Mouse (Mus musculus): ENCODE data around the gene Olfr467.
"Not testable (repeated sequence)": the region's sequence is repeated elsewhere in the genome, so short reads cannot be mapped to it uniquely, and the experiment has no call there.

Olfr467 gene

DNA sequence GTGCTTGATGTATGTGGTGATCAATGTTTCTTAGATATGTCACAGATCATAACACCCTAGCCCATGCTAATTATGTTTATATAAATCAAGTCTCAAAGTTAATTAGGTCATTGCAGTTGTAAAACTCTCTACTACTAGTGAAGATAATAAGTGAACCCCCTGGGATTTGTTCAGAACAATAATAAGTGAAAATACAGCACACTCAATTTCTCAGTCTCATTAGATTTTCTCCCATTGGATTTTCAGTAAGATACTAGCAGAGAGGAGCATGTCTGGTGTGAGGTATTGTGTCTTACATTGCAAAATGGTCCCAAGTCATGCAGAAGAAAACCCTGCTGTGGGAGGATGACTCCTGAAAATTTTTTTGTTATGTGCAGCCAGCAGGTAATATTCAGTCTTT is at the start of gene Olfr467:
Gene Olfr467, plus strand, starts transcription at position 301 of the 400 bp plus-strand sequence.
- DNase-seq (ENCODE audit: low read depth): no peak

DNA sequence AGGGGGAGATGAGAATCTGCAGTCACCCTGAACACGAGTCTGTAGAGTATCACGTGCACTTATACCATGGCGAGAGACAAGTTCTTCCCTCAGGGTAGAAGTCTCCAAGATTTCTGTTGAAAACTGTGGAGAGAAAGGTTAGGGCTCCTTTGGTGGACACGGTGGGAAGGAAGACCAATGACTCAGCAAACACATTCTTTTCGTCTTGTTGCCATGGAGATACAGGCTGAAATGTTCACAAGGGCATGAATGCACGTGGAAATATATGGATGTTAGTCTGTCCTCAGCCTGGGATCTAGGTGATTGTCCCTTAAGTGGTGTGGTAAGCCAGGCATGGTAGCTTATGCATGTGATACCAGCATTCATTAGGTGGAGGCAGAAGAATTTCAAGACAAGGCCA is 41.3 kb upstream of the Olfr467 start:
- DNase-seq (ENCODE audit: low read depth): no peak

DNA sequence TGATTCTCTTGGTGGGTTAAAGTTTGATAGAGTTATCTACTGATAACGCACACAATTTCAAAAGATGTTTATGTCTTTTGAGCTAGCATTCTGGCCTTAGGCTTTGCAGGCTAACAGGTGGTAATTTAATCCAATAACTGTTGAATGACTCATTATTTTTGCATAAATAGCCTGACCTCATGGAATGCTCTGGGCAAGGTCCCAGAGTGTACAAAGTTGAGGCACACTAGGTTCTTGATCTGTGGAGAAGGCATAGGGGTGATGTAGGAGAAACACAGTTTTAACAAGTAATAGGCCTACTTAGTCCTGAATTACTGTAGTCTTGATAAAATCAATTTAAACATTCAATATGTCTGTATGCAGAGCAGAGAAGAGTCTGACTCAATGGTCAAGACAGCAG is 33.8 kb upstream of the Olfr467 start:
- no peak for DNase-seq (ENCODE audit: low read depth)

DNA sequence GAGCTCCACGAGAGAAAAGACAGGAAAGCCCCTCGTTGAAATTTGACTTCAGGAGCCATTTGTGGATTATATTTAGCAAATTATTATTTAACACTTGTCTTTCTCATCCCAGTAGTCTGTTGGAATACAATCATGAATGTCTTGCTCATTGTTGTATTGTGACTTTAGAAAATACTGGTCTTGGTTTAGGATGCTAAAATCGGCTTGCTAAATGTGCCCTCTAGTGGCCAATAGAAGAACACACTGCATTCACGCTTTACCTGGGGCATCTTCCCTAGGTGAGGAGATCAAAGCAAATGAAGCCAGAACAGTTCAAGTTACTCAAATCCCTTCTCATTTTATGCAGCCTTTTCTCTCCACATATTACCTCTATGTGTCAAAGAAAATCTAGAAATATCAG is 32.5 kb upstream of the Olfr467 start:
- DNase-seq (ENCODE audit: low read depth): peak; percentile 36

DNA sequence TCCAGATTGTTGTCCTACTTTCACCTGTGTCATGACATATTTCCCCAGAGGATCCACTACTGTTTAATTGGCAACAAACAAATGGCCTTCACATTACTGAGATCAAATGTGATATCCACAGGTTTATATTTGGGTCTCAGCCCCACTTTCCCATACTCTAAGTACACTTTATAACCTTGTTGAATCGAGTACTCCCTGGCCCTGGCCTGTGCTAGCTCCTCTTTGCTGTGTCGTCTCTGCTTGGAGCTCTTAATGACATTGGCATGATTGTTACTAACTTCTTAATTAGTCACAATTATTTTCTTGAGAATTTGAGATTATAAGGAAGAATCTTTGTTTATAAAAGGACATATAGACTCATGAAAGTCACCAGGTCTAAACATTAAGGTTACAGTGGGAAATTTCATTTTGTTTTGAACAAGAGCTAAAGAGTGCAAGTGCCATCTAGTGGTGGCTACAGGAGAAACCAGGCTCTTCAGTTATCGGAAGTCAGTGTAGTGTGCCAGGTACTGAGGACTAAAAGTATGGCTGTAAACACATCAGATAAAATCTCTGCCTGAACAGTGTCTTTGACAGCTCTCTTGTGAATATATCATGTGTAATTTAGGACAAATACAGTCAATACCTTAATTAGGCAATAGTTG is 24.0 kb upstream of the Olfr467 start:
- peak; percentile 22 for DNase-seq (ENCODE audit: low read depth)

DNA sequence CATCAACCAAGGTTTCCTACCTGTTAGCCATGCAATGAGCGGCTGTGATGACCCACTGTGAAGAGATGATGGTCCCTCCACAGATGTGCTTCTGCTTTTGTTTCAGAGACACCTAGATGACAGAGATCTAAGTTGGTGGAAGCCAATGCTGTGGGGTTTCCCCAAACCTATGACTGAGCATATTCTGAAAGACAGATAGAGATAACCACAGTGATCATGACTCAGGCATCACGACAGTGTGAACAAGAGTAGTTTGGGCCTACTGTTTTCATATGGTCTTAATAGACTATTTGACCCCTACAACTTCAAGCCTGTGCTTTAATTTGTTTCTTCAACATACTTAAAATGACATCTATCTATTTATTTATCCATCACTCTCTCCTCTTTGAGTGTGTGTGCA is 15.6 kb upstream of the Olfr467 start:
- no peak for DNase-seq (ENCODE audit: low read depth)

DNA sequence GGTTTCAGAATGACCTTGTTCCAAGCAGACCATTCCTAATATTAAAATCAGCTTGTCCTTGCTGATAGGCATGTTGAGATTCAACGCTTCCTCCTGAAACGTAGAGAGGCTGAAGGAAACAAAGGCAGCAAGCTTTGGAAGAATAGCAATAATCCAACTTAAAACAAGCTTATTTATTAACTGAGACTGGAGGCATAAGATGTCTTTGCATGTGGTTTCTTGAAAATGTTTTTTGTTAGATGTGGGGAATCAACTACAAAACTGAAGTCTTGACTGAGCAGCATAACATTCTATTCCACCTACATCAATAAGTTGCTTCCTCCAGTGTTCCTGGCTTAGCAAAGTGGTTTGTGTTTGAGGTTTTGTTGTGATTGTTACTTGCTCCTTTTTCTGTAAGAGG is 11.0 kb upstream of the Olfr467 start, which contains the start of gene Ovch2:
Gene Ovch2, minus strand, starts transcription at position 101 of the 400 bp plus-strand sequence.
- no peak for DNase-seq (ENCODE audit: low read depth)

DNA sequence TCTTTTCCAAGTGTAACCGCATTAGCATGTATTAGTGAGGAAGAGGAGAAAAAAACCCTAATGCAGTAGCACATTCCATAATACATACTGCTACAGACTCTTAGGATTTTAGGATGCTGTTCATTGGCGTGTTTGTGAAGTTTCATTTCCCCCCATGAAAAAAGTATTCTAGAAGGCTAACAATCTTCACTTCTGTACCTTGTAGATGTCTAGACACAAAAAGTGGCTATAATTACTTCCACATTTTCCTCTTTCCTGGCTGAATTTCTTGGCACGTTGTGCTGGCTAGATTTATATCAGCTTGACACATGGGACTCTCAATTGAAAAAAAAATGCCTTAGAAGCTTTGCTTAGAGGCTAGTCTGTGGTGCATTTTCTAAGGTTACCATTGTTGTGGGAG is 9.9 kb upstream of the Olfr467 start:
- no peak for DNase-seq (ENCODE audit: low read depth)

DNA sequence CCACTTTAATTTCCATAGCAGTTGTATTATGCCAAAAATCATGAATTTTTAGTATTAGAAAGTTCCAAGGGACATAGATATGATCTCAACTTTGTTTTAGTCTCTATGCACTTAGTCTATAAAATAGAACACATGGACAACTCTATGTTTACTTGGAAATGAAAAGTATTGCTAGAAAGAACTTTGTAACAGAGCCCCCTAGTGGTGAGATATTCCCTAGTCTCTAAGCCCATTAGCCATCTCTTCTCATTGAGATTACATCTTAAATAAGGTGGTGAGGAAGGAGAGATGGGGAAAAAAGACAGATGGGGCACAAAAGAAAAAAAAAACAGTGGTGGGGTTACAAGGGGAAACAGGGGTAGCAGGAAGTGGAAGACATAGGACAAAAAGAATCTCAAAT is 7.4 kb downstream of the Olfr467 start:
- DNase-seq (ENCODE audit: low read depth): no peak

DNA sequence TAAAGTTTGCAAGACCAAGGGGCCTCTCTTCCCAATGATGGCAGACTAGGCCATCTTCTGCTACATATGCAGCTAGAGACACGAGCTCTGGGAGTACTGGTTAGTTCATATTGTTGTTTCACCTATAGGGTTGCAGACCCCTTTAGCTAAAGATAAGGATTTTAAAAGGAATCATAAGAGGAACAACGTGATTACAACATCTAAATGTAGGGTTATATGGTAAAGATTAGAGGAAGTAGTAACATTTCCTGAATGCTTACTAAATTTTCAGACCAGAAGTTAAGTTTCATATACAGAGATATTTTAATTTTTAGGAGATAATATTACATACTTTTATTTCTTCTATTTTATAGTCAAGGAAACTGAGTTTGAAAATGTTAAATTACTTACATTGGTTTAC is 11.8 kb downstream of the Olfr467 start:
- not testable (repeated sequence) for DNase-seq (ENCODE audit: low read depth)

DNA sequence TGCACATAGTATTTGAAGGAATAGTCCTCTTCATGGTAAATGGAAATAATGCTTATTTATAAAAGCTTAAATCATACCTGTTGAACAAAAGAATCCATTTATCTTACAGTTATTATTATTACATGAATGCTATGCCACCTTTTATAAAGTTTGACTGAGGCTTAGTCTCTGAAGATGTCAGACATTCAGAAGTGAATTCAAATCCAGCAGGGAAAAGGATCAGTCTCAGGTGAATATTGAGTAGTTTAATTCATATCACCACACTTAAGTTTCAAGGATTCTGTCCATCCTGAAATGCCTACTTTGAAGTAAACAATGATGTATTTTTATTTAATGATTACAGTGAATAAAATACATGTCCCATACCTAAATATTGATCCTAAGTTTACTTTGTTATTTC is 13.4 kb downstream of the Olfr467 start, which contains the start of gene Olfr469:
Gene Olfr469, minus strand, starts transcription at position 101 of the 400 bp plus-strand sequence.
- DNase-seq (ENCODE audit: low read depth): not testable (repeated sequence)

DNA sequence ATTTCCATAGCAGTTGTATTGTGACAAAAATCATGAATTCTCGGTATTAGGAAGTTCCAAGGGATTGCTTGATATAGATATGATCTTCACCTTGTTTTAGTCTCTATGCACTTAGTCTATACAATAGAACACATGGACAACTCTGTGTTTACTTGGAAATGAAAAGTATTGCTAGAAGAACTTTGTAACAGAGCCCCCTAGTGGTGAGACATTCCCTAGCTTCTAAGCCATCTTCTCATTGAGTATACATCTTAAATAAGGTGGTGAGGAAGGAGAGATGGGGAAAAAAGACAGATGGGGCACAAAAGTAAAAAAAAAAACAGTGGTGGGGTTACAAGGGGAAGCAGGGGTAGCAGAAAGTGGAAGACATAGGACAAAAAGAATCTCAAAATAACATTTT is 29.7 kb downstream of the Olfr467 start:
- DNase-seq (ENCODE audit: low read depth): no peak

DNA sequence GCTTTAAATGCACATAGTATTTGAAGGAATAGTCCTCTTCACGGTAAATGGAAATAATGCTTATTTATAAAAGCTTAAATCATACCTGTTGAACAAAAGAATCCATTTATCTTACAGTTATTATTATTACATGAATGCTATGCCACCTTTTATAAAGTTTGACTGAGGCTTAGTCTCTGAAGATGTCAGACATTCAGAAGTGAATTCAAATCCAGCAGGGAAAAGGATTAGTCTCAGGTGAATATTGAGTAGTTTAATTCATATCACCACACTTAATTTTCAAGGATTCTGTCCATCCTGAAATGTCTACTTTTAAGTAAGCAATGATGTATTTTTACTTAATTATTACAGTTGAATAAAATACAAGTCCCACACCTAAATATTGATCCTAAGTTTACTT is 35.3 kb downstream of the Olfr467 start, which contains the start of gene Olfr470:
Gene Olfr470, minus strand, starts transcription at position 101 of the 400 bp plus-strand sequence.
- DNase-seq (ENCODE audit: low read depth): not testable (repeated sequence)
